Mouse (Mus musculus): ENCODE measurements around the gene Lag3.

Lag3 gene

GRCm38 (mm10) chr6:124858561-124859318, 52.8 kb downstream of the Lag3 start:
- DNase-seq, result no peak

DNA sequence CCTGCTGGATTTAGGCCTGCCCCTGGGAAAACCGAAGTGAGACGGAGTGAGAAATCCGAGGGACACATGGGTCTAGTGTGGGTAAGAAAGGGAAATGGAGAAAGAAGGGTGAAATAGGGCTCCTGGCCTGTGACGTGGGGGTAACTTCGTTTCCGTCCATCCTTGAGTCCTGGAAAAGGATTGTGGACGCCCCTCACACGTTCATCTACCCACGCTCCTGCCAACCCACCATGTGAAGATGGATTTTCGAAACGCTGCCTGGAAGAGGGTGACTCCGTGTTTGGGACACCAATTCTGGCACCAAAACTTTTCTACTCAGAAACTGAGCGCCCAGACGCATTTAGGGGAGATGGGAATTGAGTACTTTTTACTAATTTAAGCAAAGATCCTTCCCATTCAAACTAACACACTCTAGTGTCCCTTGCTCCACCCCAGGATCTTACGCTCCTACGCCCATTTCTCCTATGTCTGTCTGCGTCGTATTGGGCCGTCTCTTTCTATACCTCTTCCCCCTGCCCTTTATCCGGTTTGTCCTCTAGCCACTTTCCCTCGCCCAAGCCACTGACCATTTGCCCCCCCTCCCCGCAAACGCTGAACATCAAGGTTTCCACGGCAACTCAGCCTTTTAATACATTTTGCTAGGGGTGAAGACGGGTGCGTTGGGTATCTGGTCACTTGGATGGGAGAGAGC, 53.5 kb downstream of the Lag3 start:
- DNase-seq, result no peak

DNA sequence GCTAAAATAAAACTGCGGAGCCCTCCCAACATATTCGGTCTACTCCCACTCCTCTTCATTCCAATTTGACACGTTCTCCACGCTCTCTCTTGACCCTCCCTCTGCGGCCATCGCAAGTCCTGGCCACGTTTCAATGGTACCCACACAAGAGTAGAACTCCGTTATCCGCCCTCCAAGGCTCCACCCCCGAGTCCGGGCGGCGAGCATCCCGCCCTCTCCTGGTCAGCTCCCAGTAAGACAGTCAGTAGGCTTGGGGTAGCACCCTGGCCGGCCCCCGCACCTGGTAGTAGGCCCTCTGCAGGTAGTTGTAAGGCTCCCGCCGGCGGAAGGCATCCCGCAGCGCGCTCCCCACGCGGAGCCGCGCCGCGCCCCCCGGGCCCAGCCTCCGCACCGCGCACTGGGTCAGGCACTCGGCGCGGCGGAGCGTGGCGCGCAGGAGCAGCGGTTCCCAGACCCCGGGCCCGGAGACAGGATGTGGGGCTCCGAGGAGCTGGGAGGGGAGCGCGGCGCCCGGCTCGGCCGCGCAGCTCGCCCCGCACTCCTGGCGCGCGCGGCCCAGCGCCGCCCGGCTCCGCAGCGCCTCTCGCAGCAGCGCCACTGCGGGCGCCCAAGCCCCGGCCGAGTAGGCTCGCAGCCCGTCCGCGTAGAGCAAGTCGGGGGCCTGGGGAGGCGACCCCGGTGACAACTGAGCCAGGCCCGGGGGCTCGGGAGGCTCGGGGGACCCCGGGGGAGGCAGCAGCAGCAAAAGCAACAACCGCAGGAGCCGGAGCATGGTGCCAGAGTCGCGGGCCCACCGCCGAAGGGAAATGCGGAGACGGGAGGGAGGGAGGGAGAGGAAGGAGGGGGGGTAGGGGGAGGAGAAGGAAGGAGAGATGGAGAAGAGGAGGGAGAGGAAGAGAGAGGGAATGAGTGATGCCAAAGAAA, 54.3 kb downstream of the Lag3 start, which contains the start of gene P3h3:
Gene P3h3 (minus strand): TSS at position 837 of the 924 bp plus-strand sequence.
- DNase-seq, result peak; percentile 73

- DNase-seq, result peak; percentile 36
These were observed 55.2 kb downstream of the Lag3 start for GRCm38 (mm10) chr6:124856321-124856720.

DNA sequence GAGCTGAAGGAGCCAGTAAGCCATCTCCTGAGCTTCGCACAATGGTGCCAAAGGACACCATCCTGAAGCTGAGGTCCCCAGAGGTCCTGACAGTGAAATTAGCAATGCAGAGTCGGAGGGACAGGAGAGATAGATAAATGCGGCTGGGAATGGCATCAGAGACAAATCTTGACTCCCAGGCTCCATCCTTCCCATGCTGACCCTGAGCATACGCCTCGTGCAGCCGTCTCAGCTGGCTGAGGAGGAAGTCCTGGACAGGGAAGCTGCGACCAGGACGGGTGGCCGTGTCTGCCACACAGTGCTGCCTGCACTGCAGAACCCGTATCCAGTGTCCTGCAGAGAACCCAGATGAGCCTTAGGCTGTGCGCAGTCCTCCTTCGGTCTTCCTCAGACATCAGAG, 56.9 kb downstream of the Lag3 start:
- DNase-seq, result no peak

Measured in liver (tissue).